Mouse (Mus musculus) heart, embryonic 13.5 days (tissue): Measurements from ENCODE around the gene Gm38392. TPM values are rescaled to one million over a fixed set of nuclear protein-coding genes. Genes with fewer than 3 reads are reported as not detected.
A peak's percentile ranks its signal among the peaks of the same experiment; 100 is the strongest.
"Not testable (repeated sequence)": the region's sequence is repeated elsewhere in the genome, so short reads cannot be mapped to it uniquely, and the experiment has no call there.

Experiments
- ATAC-seq: fragments of 200-750 bp; cut with Nextera tagmentation; 2 replicates; pipeline ENCODE4 v1.8.0; 2017; ENCODE audit warnings: moderate TSS enrichment; ENCODE audit not compliant: insufficient number of reproducible peaks, low FRiP score, low TSS enrichment; ENCODE audit errors: extremely low read depth
- H3K27ac ChIP-seq: fragments of 300-500 bp; sonication (generic); replicated peaks from 2 replicates; pipeline ENCODE4 v1.5.1; 2015; ENCODE audit warnings: moderate library complexity, mild to moderate bottlenecking, inconsistent platforms
- H3K27me3 ChIP-seq: fragments of 300-500 bp; sonication (generic); replicated peaks from 2 replicates; pipeline ENCODE4 v1.6.1; 2015; ENCODE audit warnings: mild to moderate bottlenecking, inconsistent platforms
- H3K36me3 ChIP-seq: fragments of 300-500 bp; sonication (generic); 2 replicates; pipeline ENCODE4 v1.6.1; 2015; ENCODE audit warnings: mild to moderate bottlenecking, inconsistent platforms
- H3K4me1 ChIP-seq: fragments of 300-500 bp; sonication (generic); 2 replicates; pipeline ENCODE4 v1.6.1; 2015; ENCODE audit warnings: inconsistent platforms
- H3K4me2 ChIP-seq: fragments of 300-500 bp; sonication (generic); 2 replicates; pipeline ENCODE4 v1.6.1; 2015; ENCODE audit warnings: inconsistent platforms, mild to moderate bottlenecking, moderate library complexity
- H3K4me3 ChIP-seq: fragments of 300-500 bp; sonication (generic); 2 replicates; pipeline ENCODE4 v1.5.1; 2015; ENCODE audit warnings: moderate library complexity, mild to moderate bottlenecking, inconsistent platforms
- H3K9ac ChIP-seq: fragments of 300-500 bp; sonication (generic); 2 replicates; pipeline ENCODE4 v1.6.1; 2015; ENCODE audit warnings: inconsistent platforms, mild to moderate bottlenecking, moderate library complexity
- H3K9me3 ChIP-seq: fragments of 300-500 bp; sonication (generic); 2 replicates; pipeline ENCODE4 v1.6.1; 2016; ENCODE audit warnings: inconsistent platforms
- WGBS: fragments of 180-500 bp; shearing (Covaris S2); methylation state at CpG from one replicate; pipeline ENCODE4 v1.1.7; 2015; ENCODE audit warnings: mixed read lengths; 5-methylcytosine and 5-hydroxymethylcytosine counted together
- polyA plus RNA-seq: library from polyadenylated mRNA; unstranded; fragments of >200 nt; fragmentation: Nextera tagmentation; extraction: Ambion mirVana; gene quantifications from 2 replicates; pipeline ENCODE4 v1.2.1, GENCODE M21; 2015

Gm38392 gene
- polyA plus RNA-seq, 1 experiment from 2014 or later: not detected

DNA sequence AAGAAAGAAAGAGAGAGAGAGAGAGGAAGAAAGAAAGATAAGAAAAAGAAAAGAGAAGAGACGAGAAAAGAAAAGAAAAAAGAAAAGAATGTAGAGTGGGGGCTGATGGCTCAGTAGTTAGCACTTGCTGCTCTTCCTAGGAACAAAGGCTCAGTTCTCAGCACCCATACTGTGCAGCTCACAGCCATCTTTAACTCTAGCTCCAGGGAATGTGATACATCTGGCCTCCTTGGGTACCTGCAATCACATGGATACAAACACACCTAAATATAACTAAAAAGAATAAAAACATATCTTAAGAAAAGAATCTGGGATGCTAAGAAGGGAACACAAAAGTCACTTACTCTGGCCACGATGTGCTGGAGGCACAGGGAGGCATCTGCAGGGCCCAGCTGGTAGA lies 10.9 kb downstream of the Gm38392 start:
- ATAC-seq: no peak
- WGBS: 62% methylated on average over 2 of the region's 2 CpGs
- no peak overlapping the region for H3K4me2 ChIP-seq
- H3K27ac ChIP-seq: no peak overlapping the region
- no peak overlapping the region for H3K4me3 ChIP-seq
- no peaks in the 10 kb centered on the region for H3K4me1 ChIP-seq
- no peak overlapping the region for H3K9ac ChIP-seq
- no peaks in the 10 kb centered on the region for H3K36me3 ChIP-seq
- no peaks in the 10 kb centered on the region for H3K9me3 ChIP-seq
- H3K27me3 ChIP-seq: no peaks in the 10 kb centered on the region

- Histone ChIP-seq H3K4me2 (no peak overlapping the region), H3K27ac (no peak overlapping the region), H3K9ac (no peak overlapping the region), H3K36me3 (no peaks in the 10 kb centered on the region), H3K4me1 (no peaks in the 10 kb centered on the region), H3K9me3 (no peaks in the 10 kb centered on the region), H3K27me3 (no peaks in the 10 kb centered on the region), H3K4me3 (no peak overlapping the region)
- no peak for ATAC-seq
- WGBS: 88% methylated on average over 4 of the region's 4 CpGs
Measured at GRCm38 (mm10) chr3:88274002-88274401, 13.0 kb downstream of the Gm38392 start.

DNA sequence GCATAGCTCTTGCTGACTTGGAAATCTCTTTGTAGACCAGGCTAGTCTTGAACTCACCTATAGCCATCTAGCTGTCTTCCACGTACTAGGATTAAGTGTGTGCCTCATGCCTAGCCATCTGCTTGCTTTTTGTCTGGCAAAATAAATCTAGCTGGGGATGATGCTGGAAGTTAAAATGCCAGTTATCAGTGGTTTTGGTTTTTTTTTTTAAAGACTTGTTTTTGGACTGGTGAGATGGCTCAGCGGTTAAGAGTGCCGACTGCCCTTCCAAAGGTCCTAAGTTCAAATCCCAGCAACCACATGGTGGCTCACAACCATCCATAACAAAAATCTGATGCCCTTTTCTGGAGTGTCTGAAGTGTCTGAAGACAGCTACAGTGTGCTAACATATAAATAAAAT lies 15.2 kb downstream of the Gm38392 start:
- ATAC-seq: no peak
- 81% methylated on average over 3 of the region's 3 CpGs for WGBS
- H3K27ac ChIP-seq: no peak overlapping the region

GRCm38 (mm10) chr3:88271298-88271697 lies 15.7 kb downstream of the Gm38392 start:
- H3K27me3 ChIP-seq, H3K27ac ChIP-seq, H3K4me2 ChIP-seq, ATAC-seq, H3K36me3 ChIP-seq, H3K4me1 ChIP-seq, H3K9me3 ChIP-seq, H3K9ac ChIP-seq, H3K4me3 ChIP-seq: not testable (repeated sequence)
- 75% methylated on average over 2 of the region's 2 CpGs for WGBS

More for the DNA sequence above, 15.2 kb downstream of the Gm38392 start:
- H3K9me3 ChIP-seq: no peaks in the 10 kb centered on the region
- H3K4me1 ChIP-seq: no peaks in the 10 kb centered on the region
- no peak overlapping the region for H3K4me3 ChIP-seq
- H3K9ac ChIP-seq: no peak overlapping the region
- H3K27me3 ChIP-seq: no peaks in the 10 kb centered on the region
- no peak overlapping the region for H3K4me2 ChIP-seq
- H3K36me3 ChIP-seq: no peaks in the 10 kb centered on the region

GRCm38 (mm10) chr3:88268991-88269390 lies 18.0 kb downstream of the Gm38392 start:
- WGBS: 79% methylated on average over 5 of the region's 5 CpGs
- Histone ChIP-seq H3K4me1 (no peaks in the 10 kb centered on the region), H3K36me3 (no peaks in the 10 kb centered on the region), H3K4me3 (no peak overlapping the region), H3K9ac (no peak overlapping the region), H3K4me2 (no peak overlapping the region), H3K27me3 (no peaks in the 10 kb centered on the region), H3K9me3 (no peaks in the 10 kb centered on the region), H3K27ac (no peak overlapping the region)
- no peak for ATAC-seq

- H3K27me3 ChIP-seq, H3K4me1 ChIP-seq, H3K9me3 ChIP-seq, H3K36me3 ChIP-seq, ATAC-seq, H3K4me3 ChIP-seq, H3K27ac ChIP-seq, H3K9ac ChIP-seq, H3K4me2 ChIP-seq: not testable (repeated sequence)
- 48% methylated on average over 6 of the region's 6 CpGs for WGBS
Measured at GRCm38 (mm10) chr3:88268014-88268413, 19.0 kb downstream of the Gm38392 start.

DNA sequence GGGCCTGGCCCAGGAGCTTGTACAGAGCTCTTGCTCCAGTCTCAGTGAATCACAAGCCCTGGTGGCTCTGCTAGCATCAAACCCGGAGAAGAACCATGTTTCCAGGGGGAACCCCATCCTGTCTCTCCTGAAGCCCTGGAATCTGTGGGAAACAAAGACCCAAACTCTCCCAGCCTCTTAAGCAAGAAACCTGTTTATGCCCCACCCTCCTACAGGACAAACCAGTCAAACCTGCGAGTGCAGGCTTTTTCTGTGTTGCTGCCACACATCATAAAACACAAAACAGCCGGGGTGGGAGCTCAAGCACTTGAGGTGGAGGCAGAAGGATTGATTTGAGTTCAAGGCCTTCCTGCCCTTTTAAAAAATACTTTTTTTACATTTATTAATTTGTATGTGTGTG lies 24.7 kb downstream of the Gm38392 start:
- no peaks in the 10 kb centered on the region for H3K36me3 ChIP-seq
- no peaks in the 10 kb centered on the region for H3K4me1 ChIP-seq
- H3K4me2 ChIP-seq: no peak overlapping the region
- no peak overlapping the region for H3K9ac ChIP-seq
- ATAC-seq: no peak
- H3K27me3 ChIP-seq: peaks cover 17% of the 10 kb centered on the region
- no peak overlapping the region for H3K4me3 ChIP-seq
- 59% methylated on average over 3 of the region's 3 CpGs for WGBS
- H3K9me3 ChIP-seq: no peaks in the 10 kb centered on the region
- no peak overlapping the region for H3K27ac ChIP-seq

- no peaks in the 10 kb centered on the region for H3K36me3 ChIP-seq
- H3K4me1 ChIP-seq: peaks cover 9% of the 10 kb centered on the region
- no peak overlapping the region for H3K9ac ChIP-seq
- no peak overlapping the region for H3K27ac ChIP-seq
- 51% methylated on average over 7 of the region's 7 CpGs for WGBS
- no peak for ATAC-seq
- no peak overlapping the region for H3K4me3 ChIP-seq
- H3K4me2 ChIP-seq: no peak overlapping the region
- H3K27me3 ChIP-seq: peaks cover 69% of the 10 kb centered on the region
- H3K9me3 ChIP-seq: no peaks in the 10 kb centered on the region
Measured at GRCm38 (mm10) chr3:88256382-88256781, 30.6 kb downstream of the Gm38392 start.

DNA sequence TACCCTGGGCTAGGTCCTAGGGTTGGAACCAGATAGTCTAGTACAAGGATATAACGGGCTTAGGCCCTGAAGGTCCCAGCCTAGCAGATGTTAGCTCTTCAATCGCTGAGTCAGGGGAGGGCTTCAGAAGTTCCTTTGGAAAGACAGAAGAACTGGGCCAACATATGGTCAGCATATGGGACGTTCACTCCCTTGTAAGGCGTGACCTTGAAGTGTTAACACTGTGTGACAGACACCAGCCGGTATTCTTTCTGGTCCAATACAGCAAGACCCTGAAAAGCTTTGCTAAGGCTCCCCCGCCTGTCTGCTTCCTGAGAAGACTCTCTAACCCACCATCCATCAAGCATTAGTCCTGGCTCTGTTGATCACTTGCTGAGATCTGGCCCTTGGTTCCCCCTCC lies 31.1 kb downstream of the Gm38392 start:
- ATAC-seq: no peak
- no peak overlapping the region for H3K4me2 ChIP-seq
- peaks cover 9% of the 10 kb centered on the region for H3K4me1 ChIP-seq
- 46% methylated on average over 6 of the region's 6 CpGs for WGBS
- no peaks in the 10 kb centered on the region for H3K36me3 ChIP-seq
- peaks cover 73% of the 10 kb centered on the region for H3K27me3 ChIP-seq
- no peak overlapping the region for H3K4me3 ChIP-seq
- no peaks in the 10 kb centered on the region for H3K9me3 ChIP-seq
- no peak overlapping the region for H3K27ac ChIP-seq
- no peak overlapping the region for H3K9ac ChIP-seq

DNA sequence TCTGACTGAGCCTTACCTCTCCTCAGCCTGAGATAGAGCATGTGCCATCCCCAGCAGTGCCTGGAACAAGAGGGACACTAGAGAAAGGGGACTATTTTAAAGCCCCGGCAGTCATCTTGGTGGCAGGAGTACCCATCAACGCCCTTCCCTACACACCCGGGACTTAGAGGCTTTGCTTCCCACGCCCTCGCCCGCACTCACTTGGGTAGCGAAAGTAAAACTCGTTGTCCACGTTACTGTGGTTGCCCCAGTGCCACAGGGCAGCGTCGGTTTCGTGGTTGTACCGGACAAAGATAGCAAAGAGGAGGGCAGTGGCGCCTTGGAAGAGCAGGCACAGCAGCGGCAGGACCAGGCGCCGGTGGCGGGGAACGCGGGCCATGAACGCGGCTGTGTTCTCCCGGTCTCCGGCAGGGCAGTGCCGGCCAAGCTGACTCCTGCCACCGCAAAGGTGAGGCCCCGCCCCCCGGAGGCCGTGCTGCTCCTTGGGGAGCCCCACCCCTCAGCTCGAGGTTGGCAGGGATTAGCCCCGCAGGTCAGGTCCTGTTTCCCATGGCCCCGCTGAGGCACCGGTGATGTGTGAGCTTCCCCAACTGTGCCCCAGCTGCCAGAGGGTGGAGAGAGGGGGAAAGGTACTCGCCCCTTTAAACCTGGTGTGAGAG lies 32.6 kb downstream of the Gm38392 start, which contains the start of gene Rhbg:
Gene Rhbg (minus strand): TSS at position 442 of the 659 bp plus-strand sequence.
- Histone ChIP-seq H3K36me3 (no peaks in the 10 kb centered on the region), H3K27ac (no peak within 1 kb of the TSS), H3K9ac (peak within 1 kb of the TSS; percentile 75), H3K9me3 (no peaks in the 10 kb centered on the region), H3K4me1 (peaks cover 9% of the 10 kb centered on the region), H3K4me3 (peak within 1 kb of the TSS; percentile 57), H3K4me2 (peak within 1 kb of the TSS; percentile 82), H3K27me3 (peaks cover 81% of the 10 kb centered on the region)
- no peak for ATAC-seq
- WGBS: under 1% methylated on average over 34 of the region's 34 CpGs

- H3K9me3 ChIP-seq: no peaks in the 10 kb centered on the region
- WGBS: 68% methylated on average over 6 of the region's 6 CpGs
- no peak overlapping the region for H3K9ac ChIP-seq
- H3K27ac ChIP-seq: no peak overlapping the region
- peaks cover 9% of the 10 kb centered on the region for H3K4me1 ChIP-seq
- ATAC-seq: no peak
- peaks cover 86% of the 10 kb centered on the region for H3K27me3 ChIP-seq
- no peak overlapping the region for H3K4me3 ChIP-seq
- H3K36me3 ChIP-seq: no peaks in the 10 kb centered on the region
- no peak overlapping the region for H3K4me2 ChIP-seq
Measured at GRCm38 (mm10) chr3:88252739-88253138, 34.3 kb downstream of the Gm38392 start.

GRCm38 (mm10) chr3:88248406-88248805 lies 38.6 kb downstream of the Gm38392 start:
- H3K9me3 ChIP-seq: no peaks in the 10 kb centered on the region
- no peaks in the 10 kb centered on the region for H3K36me3 ChIP-seq
- peaks cover 86% of the 10 kb centered on the region for H3K27me3 ChIP-seq
- H3K27ac ChIP-seq: no peak overlapping the region
- no peak overlapping the region for H3K4me3 ChIP-seq
- no peak overlapping the region for H3K9ac ChIP-seq
- ATAC-seq: no peak
- no peaks in the 10 kb centered on the region for H3K4me1 ChIP-seq
- no peak overlapping the region for H3K4me2 ChIP-seq
- WGBS: 83% methylated on average over 11 of the region's 11 CpGs
